Mouse (Mus musculus) adrenal gland, postnatal 14 days (tissue): Measurements from ENCODE around the gene Lst1. TPM values are rescaled to one million over a fixed set of nuclear protein-coding genes. Genes with fewer than 3 reads are reported as not detected.

Experiments
- DNase-seq: peaks from one replicate; pipeline ENCODE4 v3.0.0; 2021; ENCODE audit warnings: mixed read lengths
- microRNA-seq, 2 experiments: library from miRNA; unstranded; fragments of <30 nt; microRNA quantifications; one replicate each; pipeline ENCODE4 v1.2.0; 2021
- total RNA-seq: library from RNA; stranded (reverse); gene quantifications from 2 replicates; pipeline ENCODE4 v1.2.3, GENCODE M21; 2021

Lst1 gene
- total RNA-seq, 1 experiment from 2014 or later, result 5.6 TPM

DNA sequence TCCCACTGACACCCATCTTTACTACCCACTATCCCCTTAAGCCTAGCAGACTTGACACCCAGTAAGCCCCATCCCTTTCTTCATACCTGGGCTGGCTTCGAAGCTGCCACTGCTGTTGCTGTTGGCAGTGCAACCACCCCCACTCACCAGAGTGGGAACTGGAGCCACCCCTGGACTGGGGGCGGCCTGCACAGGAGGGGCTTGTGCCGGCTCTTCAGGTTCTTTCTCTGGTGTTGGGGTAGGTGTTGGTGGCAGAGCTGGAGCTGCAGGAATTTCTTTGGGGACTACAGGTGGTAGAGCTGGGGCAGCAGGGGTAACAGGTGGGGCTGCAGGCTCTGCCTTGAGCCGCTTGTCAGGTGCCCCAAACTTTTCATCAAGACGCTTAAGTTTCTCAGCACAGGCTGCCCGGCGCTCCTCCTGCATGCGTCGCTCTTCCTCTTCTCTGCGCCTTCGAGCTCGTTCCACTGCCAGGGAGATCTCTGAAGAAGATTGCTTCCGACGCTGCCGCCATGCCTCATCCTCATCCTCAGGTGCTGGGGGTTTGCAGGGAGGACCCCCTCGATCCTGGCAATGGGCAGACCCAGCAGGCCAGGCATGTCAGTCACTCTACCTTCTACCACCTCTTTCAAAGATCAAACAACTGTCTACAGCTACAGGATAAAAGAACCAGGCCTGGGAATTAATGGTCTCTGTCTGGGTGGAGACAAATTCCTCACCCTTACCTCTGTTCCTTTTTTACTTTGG is 29.2 kb downstream of the Lst1 start:
- no peak for DNase-seq

DNA sequence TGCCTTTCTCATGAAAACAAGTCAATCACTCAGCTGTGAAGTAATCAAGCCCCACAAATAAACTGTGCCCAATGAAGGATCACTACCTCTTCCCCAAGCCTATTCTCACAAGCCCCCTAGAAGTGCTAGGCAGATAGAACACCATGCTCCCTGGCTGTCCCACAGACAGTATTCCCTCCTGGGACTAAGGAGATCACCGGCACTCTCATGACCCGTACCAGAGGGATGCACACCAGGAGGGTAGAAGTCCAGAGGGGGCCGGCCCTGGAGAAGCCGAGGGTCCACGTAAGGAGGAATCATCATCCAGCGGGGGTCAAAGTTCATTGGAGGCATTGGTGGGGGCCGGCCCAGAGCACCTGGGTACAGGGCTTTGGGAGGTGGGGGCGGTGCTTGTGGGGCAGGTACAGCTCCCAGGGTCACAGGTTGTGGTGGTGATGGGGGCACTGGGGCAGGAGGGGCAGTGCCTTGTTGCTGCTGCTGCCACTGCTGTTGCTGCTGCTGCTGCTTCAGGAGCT is 30.5 kb downstream of the Lst1 start:
- DNase-seq, result no peak

DNA sequence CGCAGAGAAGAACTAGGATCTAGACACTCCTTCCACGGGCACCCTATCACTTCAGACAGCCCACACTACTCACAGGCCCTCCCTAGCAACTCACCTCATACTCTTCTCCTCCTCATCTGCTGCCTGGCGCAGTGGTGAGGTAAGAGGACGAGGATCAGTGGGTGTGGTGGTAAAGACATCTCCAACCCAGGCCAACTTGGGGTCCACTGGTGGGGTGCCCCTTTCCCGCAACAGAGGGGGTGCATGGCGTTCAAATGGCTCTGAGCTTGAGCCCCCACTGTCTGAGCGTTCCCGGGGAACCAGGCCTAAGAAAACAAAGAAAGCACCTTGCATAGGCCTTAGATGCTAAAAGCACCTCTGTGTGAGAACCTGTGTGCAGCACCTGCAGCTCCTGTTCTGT is 31.0 kb downstream of the Lst1 start:
- no peak for DNase-seq

DNA sequence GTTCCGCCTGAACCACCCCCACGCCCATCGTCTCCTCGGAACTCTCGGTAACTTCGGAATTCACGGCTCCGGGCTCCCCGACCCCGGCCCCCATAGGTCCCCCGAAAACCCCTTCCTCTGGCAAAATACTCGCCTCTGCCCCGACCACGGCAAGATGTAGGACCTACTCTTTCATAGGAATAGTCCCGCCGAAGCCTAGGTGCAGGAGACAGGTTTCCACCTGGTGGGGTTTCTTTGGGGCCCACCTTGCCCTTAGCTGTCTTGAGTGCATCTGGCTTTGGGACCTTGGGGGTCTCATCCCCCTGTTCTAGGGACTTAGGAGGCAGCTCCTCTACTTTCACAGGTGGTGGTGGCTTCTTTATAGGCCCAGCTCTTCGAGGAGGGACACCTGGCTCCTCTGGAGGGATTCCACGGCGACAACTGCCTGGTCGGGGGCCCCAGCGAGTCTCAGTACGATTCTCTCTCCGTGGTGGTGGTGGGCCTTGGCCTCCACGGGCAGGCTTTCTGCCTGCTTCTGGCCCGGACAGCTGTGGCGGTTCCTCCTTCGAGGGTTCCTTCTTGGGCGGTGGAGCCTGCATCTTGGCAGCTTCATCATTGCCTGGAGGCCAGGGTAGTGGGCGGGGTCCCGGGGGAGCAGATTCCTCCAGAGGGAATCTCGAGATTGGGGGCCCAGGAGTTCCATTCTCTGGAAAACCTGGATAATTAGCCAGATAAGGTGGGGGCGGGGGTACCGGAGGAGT is 31.6 kb downstream of the Lst1 start:
- DNase-seq, result no peak

DNA sequence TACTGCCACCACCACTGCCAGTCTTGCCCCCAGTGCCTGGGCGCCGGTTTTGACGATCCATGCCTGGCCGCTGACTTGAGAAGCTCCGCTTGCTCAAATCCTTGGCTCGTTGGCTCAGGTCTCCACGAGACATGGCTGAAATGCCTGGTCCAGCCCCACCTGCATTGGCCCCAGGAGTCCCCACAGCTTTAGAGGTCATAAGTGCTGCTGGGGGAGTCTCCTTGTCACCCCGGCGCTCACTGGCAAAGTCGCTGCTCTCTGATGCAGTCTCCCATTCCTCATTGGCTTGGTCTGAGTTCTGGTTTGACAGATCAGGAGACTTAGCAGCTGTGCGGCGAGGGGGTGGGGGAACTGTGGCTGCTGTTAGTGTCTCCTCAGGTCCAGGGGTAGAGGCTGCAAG is 32.8 kb downstream of the Lst1 start:
- no peak for DNase-seq

DNA sequence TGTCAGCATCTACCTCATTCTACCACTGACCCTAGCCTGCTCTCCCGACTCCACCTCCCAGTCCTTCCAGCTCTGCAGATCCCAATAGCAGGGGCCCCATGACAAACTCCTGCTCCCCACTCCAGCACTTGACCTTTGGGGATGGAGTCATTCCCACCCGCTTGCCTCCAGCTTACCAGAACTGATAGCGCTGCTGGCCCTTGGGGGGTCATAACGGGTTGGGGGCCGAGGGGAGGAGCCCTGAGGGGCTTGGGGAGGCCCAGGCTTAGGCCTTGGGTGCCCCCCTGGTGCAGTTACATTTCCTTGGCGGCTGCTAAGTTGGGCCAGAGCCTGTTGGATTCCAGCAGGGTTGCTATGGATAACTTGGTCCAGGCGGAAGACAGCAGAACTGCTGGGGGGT is 33.6 kb downstream of the Lst1 start:
- no peak for DNase-seq

DNA sequence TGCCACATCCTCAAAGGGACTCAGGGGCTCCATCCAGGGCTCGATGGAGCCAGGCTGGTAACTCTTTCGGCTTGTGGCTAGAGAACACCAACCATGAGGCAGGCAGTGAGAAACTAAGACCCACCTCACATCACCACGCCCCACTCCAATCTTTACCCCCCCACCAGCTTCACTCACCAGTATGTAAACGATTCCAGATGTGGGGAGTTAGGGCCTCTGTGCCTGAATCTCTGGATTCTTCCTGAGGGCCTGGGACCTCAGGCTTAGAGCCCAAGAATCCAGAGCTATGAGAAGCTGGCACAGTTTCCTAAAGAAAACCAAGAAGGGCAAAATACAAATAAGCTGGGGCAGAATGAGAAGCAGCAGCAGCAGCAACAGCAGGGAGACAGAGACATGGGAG is 34.3 kb downstream of the Lst1 start:
- DNase-seq, result no peak

DNA sequence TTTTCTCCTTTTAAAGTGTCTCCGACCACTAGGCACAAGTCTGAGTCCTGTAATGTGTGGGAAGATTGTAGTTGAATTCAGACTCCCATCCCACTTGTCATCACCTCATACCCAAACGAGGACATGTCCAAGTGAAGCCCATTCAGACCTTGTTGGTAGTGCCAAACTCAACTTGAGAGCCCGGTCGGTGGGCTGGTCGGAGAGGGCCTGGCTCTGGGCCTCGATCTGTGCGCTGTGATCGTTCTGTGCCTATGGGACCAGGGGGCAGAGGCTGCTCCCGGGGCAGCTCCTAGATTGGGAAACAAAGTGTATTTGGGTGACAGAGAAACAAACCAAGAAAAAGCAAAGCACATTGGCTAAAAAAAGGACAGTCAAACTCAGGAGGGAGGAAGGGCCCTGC is 35.2 kb downstream of the Lst1 start:
- DNase-seq, result no peak

DNA sequence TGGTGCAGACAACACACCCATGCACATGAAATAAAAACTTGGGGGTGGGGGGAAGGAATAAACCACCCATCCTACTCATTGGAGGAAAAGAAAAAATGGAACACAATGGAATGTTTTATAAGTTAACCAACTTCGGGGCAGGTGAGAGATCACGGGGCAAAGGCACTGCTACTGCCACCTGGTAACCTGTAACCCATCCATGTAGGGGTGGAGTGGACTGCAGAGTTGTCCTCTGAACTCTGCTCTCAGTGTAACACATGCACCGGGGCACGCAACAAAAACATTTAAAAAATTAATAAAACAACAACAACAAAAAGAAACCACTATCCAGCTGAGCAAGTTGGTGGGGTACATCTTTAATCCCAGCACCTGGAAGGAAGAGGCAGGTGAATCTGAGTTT is 36.1 kb downstream of the Lst1 start:
- DNase-seq, result no peak

DNA sequence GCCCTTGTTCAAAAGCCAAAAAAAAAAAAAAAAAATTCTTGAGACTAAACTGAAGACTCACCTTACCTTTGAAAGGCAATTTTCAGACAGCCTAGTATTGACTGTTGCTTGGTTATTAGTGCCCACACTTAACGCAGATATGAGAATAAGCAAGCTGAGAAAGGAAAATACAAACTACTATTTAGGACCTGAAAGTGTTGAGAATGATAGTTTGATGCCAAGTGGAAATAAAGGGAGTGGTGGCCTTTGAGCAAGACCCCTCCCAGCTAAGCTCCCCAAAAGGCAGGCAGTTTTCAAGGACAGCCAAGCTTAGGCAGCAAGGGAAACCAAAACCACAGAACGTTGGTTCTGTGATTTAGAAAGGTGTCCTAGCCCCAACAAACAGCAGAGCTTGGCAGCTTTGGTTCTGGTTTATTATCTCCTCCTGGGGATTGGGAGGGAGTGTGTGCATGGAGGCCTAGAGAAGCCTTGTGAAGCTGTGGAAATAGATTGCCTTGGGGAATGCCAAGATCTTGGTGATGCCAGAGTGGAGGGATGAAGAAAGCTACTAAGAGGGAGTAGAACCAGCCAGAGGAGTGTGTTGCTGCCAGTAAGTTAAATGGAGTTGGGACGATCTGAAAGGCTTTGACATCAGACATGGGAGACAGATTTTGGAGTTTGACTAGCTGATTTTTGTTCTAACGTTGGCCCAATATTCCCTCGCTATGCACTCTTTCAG is 40.2 kb downstream of the Lst1 start:
- DNase-seq, result peak; percentile 63

DNA sequence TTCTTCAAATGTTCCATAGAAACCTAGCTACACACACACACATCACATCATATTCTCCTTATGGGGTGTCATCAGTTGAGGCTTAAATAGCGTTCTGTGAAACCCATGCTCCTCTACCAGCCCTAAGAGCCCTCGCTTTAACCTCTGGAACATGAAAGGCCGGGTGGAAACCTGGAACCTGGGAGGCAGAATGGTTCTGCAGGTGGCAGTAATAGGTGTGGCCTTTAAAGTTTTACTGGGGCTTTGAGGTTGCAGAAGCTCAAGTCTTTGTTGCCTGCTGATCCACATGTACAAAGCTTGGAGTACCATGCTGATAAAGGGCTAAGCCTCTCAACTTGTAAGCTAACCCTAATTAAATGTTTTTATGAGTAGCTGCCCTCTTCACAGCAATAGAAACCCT is 40.9 kb downstream of the Lst1 start:
- no peak for DNase-seq

DNA sequence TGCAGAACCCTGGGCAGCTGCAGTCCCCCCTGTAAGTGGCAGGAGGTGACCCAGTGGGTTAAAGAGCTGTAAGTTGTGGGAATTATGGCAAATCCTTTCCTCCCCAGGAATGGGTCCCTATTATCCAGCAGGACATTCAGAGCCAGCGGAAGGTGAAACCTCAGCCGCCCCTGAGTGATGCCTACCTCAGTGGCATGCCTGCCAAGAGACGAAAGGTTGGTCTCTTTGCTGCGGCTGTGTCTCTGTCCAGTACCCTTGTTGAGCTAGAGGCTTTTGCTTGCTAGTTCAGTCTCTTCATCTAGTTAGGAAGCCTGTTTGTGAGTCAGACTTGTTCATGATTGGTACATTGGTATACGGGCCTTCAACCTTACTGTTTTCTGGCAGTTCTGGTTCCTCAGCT is 42.1 kb downstream of the Lst1 start:
- DNase-seq, result no peak

DNA sequence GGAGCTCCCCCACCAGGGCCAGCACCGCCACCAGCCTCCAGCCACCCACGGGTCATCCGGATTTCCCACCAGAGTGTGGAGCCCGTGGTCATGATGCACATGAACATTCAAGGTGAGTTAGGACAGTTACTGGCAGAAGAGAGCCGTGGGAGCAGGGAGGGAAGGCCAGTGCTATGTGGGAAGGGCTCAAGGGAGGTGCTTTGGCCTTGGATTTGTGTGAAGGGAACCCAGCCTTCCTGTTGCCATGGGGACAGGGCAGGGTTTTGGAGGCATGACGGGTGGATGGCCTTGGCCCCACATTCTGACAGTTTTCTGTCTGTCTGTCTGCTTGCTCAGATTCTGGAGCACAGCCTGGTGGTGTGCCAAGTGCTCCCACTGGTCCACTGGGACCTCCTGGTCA is 46.3 kb downstream of the Lst1 start:
- peak; percentile 92 for DNase-seq

DNA sequence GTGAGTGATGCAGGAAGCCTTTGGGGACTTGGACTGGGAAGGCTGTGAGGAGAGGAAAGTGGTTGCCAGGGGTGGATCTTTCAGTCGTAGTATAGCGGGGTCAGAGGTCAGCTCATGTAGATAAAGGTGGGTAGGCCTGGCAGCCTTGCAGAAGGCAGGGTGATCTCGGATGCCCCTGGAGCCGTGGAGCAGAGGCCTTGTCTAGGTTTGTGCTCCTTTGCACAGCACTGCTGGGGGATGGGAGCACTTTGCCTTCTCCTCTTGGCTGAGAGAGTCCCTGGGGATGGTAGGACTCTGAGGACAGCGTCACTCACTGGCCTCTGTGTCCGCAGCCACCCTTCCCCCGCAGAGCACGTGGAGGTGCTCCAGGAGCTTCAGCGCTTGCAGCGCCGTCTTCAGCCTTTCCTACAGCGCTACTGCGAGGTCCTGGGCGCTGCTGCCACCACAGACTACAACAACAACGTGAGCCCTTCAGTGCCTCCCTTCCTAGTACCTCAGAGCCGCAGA is 47.7 kb downstream of the Lst1 start:
- DNase-seq, result peak; percentile 79

DNA sequence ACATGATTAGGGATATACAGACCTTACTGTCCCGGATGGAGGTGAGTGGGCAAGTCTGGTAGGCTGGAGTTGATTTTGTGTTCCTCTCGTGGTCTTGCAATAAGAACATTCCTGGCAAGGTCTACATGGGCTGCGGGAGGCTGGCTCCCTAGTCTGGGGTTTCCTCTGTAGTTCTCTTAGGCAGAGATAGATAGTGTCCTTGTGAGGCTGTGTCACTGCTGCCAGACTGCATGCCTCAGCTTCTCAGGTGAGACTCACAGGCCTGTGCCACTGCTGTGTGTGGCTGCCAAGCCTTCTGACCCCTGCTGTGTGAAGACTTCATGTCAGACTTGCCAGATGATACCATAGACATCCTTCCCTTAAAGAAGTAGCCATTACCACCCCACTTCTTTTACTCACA is 49.0 kb downstream of the Lst1 start:
- peak; percentile 54 for DNase-seq

DNA sequence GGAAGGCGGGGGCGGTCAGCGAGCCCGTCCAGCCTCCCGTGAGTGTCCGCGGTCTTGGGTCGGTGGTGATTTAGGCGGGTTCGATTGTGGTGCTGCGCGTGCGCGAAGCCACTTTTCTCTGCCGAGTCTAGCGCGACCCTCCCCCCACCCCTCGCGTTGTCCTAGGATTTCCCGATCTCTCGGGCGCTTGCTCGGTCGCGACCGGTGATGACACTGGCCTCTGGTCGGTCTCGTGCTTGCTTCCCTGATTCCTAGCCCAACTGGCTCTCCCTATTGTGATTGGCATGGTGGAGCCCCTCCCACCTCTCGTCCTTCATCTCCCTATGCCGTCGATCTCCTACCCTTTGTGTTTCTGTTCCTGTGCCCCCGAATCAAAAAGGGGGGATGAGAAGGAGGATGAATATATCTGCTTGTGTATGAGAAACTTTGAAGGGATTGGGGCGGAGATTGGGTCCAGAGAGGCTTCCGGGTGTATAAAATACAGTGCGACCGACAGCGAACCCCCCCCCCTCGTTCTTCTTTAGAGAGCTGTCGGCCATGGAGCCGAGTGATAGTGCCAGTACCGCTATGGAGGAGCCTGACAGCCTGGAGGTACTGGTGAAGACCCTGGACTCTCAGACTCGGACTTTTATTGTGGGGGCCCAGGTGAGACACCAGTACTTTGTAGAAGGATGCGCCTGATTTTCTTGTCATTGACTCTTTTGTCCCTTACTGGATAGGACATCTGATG is 52.5 kb downstream of the Lst1 start:
- DNase-seq, result no peak

Small RNA genes lying within 50 kb of the gene (microRNA-seq; reads per million reads assigned to microRNA genes)
- gene Mir6973a (0 reads per million in 2 experiments), gene Mir6974 (0 to 0.43 reads per million in 2 experiments)

Other genes starting within 250 kb of the Lst1 start
- gene Hspa1b, start 229.2 kb downstream of the Lst1 start, total RNA-seq, result 29.6 and 90.6 TPM in 2 replicates
- not detected in 2 replicates for gene Gm20481, start 218.5 kb downstream of the Lst1 start, total RNA-seq
- gene Hspa1a, start 216.3 kb downstream of the Lst1 start, total RNA-seq, result 12.7 and 38.7 TPM in 2 replicates
- gene Hspa1l, start 215.7 kb downstream of the Lst1 start, total RNA-seq, result 0.34 and 0.37 TPM in 2 replicates
- 39.4 and 44.2 TPM in 2 replicates for gene Lsm2, start 206.6 kb downstream of the Lst1 start, total RNA-seq
- gene Vars, start 187.5 kb downstream of the Lst1 start, total RNA-seq, result 55.3 and 71.7 TPM in 2 replicates
- 0.85 and 1.2 TPM in 2 replicates for gene Vwa7, start 171.9 kb downstream of the Lst1 start, total RNA-seq
- gene Sapcd1, start 160.4 kb downstream of the Lst1 start, total RNA-seq, result 1.3 and 1.7 TPM in 2 replicates
- 1.8 and 3.6 TPM in 2 replicates for gene Msh5, start 141.7 kb downstream of the Lst1 start, total RNA-seq
- gene Clic1, start 138.5 kb downstream of the Lst1 start, total RNA-seq, result 83.0 and 109 TPM in 2 replicates
- 24.2 and 30.6 TPM in 2 replicates for gene Ddah2, start 129.4 kb downstream of the Lst1 start, total RNA-seq
- not detected in 2 replicates for gene Ly6g6c, start 123.1 kb downstream of the Lst1 start, total RNA-seq
- gene Mpig6b, start 122.3 kb downstream of the Lst1 start, total RNA-seq, result 0.26 and 0.71 TPM in 2 replicates
- not detected in 2 replicates for gene Ly6g6e, start 111.5 kb downstream of the Lst1 start, total RNA-seq
- 1.1 and 1.7 TPM in 2 replicates for gene Ly6g6d, start 110.4 kb downstream of the Lst1 start, total RNA-seq
- gene Ly6g6f, start 102.8 kb downstream of the Lst1 start, total RNA-seq, result not detected in 2 replicates
- 69.7 and 76.3 TPM in 2 replicates for gene Abhd16a, start 99.2 kb downstream of the Lst1 start, total RNA-seq
- not detected in 2 replicates for gene Ly6g5c, start 80.2 kb downstream of the Lst1 start, total RNA-seq
- 0.33 and 1.1 TPM in 2 replicates for gene Ly6g5b, start 73.0 kb downstream of the Lst1 start, total RNA-seq
- 11.3 and 12.3 TPM in 2 replicates for gene Gpank1, start 67.0 kb downstream of the Lst1 start, total RNA-seq
- gene Csnk2b, start 66.4 kb downstream of the Lst1 start, total RNA-seq, result 210 and 214 TPM in 2 replicates
- gene D17H6S53E, start 62.1 kb downstream of the Lst1 start, total RNA-seq, result 23.6 and 24.8 TPM in 2 replicates
- gene Apom, start 56.4 kb downstream of the Lst1 start, total RNA-seq, result 3.3 and 35.6 TPM in 2 replicates
- 357 and 375 TPM in 2 replicates for gene Bag6, start 53.3 kb downstream of the Lst1 start, total RNA-seq
- 246 and 247 TPM in 2 replicates for gene Prrc2a, start 23.5 kb downstream of the Lst1 start, total RNA-seq
- gene Aif1, start 12.4 kb downstream of the Lst1 start, total RNA-seq, result 3.3 and 5.6 TPM in 2 replicates
- gene Ltb, start 6.0 kb upstream of the Lst1 start, total RNA-seq, result 4.3 and 35.6 TPM in 2 replicates
- gene Tnf, start 13.6 kb upstream of the Lst1 start, total RNA-seq, result 0.33 and 1.4 TPM in 2 replicates
- gene Lta, start 16.9 kb upstream of the Lst1 start, total RNA-seq, result 0.33 and 2.7 TPM in 2 replicates
- 0.67 TPM in 1 of 2 replicates, not detected in the other for gene Gm16181, start 32.4 kb upstream of the Lst1 start, total RNA-seq
- gene Atp6v1g2, start 45.2 kb upstream of the Lst1 start, total RNA-seq, result 7.0 and 8.2 TPM in 2 replicates
- gene Nfkbil1, start 47.4 kb upstream of the Lst1 start, total RNA-seq, result 15.3 and 17.7 TPM in 2 replicates
- 200 and 232 TPM in 2 replicates for gene Ddx39b, start 53.3 kb upstream of the Lst1 start, total RNA-seq
- 93.3 and 154 TPM in 2 replicates for gene H2-D1, start 74.3 kb upstream of the Lst1 start, total RNA-seq
- 1.7 and 2.7 TPM in 2 replicates for gene H2-Q1, start 132.0 kb upstream of the Lst1 start, total RNA-seq
- gene H2-Q2, start 153.8 kb upstream of the Lst1 start, total RNA-seq, result 0.49 and 1.3 TPM in 2 replicates
- gene H2-Q4, start 191.2 kb upstream of the Lst1 start, total RNA-seq, result 16.3 and 26.4 TPM in 2 replicates
- gene H2-Q6, start 236.4 kb upstream of the Lst1 start, total RNA-seq, result 0.74 and 7.4 TPM in 2 replicates